Mouse (Mus musculus): ENCODE results near the gene Zhx3. TPM values are rescaled to one million over a fixed set of nuclear protein-coding genes. Genes with fewer than 3 reads are reported as not detected.

Zhx3 gene
- total RNA-seq, 2 experiments from 2014 or later, result 93.9 to 107 TPM

GRCm38 (mm10) chr2:160810802-160811201 lies 62.0 kb downstream of the Zhx3 start:
- DNase-seq (ENCODE audit: extremely low spot score in 1 of 2, low spot score in 1 of 2), result no peak

DNA sequence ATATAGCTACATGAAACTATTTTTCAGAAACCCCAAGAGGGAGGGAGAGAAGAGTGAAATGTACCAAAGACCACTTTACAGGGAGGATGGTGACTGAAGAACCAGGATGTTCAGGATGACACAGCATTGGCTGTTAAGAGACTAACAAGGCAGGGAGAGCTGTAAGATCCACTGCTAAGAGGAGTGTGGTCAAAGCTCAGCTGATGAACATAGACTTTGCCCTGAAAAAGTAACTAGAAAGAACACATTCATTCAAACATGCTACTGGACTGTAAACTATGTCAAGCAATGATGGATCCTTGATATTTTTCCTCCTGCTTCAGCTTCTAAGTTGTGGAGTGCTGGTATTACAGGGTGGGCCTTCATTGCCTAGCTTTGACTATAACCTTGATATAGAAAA lies 62.4 kb downstream of the Zhx3 start:
- no peak for DNase-seq (ENCODE audit: extremely low spot score in 1 of 2, low spot score in 1 of 2)

GRCm38 (mm10) chr2:160806091-160806521 lies 66.7 kb downstream of the Zhx3 start:
- peak in 1 of 2 experiments; percentile 30 for DNase-seq (ENCODE audit: extremely low spot score in 1 of 2, low spot score in 1 of 2)

DNA sequence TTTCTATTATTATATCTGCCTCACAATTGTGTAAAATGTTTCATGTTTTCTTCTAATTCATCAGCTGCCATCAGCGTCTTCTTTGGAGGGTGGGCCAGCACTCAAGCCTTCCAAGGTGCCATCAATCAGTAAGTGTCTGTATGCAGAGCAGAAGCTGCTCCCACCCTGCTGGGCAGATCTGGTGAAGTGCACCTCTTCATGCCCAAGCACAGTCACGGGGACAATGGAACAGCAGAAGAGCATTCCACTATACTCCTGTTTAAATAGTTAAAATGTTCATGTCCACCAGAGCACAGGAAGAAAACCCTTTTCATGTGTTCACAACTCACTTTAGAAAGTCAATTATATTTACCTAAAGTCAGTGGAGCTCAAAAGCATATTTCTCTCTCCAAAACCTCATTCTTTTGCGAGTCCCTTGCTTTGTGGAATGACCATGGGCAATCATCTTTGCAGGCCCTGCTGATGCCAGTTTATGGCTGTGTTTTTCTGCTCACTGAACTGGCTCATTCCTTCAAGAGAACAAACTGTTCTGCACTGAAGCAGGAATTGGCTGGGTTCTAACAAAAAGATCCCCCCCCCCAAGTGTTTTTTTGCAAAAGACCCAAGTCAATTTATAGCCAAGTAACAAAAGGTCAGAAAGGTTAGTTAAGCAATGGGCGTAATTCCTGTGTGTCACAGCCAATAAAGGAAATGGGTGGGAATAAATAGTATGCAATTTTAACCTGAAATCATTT lies 67.8 kb downstream of the Zhx3 start:
- DNase-seq (ENCODE audit: extremely low spot score in 1 of 2, low spot score in 1 of 2), result no peak

DNA sequence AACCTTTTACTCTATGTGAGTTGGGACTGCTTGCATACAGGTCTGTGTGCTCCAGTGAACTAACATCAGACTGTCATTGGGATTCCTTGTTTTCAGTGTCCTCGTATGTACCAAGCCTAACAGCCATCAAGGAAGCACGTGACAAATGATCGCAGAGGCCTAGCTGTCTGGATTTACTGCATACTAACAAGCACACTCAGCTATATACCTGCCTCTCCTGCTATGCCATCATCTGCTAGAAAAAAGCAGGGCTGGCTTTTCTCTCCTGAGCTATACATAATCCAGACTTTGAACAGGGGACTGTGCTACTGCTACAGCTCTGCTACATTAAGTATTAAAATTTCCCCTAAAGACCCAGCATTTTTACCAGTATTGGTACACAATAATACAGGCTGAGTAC lies 70.5 kb downstream of the Zhx3 start:
- no peak for DNase-seq (ENCODE audit: extremely low spot score in 1 of 2, low spot score in 1 of 2)

GRCm38 (mm10) chr2:160800967-160801366 lies 71.8 kb downstream of the Zhx3 start:
- no peak for DNase-seq (ENCODE audit: extremely low spot score in 1 of 2, low spot score in 1 of 2)

DNA sequence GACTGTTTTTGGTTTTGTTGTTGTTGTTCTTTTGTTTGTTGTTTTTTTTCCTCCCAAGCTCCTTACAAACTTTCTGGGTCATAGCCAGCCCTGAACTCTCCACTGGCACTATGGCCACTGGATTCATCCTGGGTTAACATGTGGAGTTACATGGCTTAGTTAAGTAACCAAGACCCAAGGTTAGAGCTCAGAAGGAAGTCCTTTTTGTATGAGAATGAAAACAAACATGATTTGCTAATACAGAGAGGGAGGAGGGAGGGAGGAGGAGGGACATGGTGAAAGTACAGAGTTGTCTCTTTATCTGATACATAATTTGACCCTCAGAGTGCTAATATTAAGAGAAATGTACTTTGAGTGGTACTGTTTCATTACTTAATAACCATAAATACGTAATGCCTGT lies 74.6 kb downstream of the Zhx3 start:
- DNase-seq (ENCODE audit: extremely low spot score in 1 of 2, low spot score in 1 of 2), result no peak

GRCm38 (mm10) chr2:160796973-160797372 lies 75.8 kb downstream of the Zhx3 start:
- DNase-seq (ENCODE audit: extremely low spot score in 1 of 2, low spot score in 1 of 2), result peak in 1 of 2 experiments; percentile 27

- no peak for DNase-seq (ENCODE audit: extremely low spot score in 1 of 2, low spot score in 1 of 2)
Measured at GRCm38 (mm10) chr2:160793117-160793516, 79.7 kb downstream of the Zhx3 start.

GRCm38 (mm10) chr2:160789741-160790140 lies 83.1 kb downstream of the Zhx3 start:
- DNase-seq (ENCODE audit: extremely low spot score in 1 of 2, low spot score in 1 of 2), result no peak

DNA sequence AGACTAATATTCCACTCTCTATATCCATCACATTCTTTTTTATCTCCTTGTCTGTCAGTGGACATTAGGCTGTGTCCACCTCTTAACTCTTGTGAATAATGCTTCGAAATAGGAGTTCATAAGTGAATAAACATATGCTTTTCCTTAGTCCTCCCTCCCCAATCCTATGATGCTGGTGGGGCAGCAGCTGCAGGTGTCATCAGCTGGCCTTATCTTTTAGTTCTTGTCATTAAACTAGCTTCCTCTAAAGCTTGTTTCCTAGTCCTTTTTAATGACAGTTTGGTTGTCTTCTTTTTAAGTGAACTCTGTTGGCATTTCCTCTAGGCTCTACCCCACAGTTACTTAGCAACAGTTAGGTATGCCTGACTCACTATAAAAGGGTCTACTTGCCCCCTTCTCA lies 83.8 kb downstream of the Zhx3 start:
- no peak for DNase-seq (ENCODE audit: extremely low spot score in 1 of 2, low spot score in 1 of 2)

GRCm38 (mm10) chr2:160786333-160786732 lies 86.5 kb downstream of the Zhx3 start:
- no peak for DNase-seq (ENCODE audit: extremely low spot score in 1 of 2, low spot score in 1 of 2)

DNA sequence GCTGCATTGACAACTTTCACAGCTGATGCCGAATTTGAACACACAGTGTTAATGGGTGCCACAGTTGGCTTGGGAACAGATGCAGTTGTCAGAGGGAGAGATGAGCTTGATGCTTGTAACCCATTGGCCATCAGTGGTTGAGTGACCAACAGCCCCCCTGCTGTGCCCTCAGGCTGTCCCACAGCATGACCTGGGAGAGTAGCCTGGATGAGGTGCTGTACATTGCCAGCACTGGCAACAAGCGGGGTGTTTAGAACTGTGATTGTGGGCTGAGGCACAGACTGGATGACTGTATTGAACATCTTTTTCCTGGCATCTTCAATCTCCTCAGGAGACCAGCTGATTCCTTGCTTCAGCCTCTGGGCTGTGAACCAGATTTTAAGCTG lies 92.0 kb downstream of the Zhx3 start:
- no peak for DNase-seq (ENCODE audit: extremely low spot score in 1 of 2, low spot score in 1 of 2)

DNA sequence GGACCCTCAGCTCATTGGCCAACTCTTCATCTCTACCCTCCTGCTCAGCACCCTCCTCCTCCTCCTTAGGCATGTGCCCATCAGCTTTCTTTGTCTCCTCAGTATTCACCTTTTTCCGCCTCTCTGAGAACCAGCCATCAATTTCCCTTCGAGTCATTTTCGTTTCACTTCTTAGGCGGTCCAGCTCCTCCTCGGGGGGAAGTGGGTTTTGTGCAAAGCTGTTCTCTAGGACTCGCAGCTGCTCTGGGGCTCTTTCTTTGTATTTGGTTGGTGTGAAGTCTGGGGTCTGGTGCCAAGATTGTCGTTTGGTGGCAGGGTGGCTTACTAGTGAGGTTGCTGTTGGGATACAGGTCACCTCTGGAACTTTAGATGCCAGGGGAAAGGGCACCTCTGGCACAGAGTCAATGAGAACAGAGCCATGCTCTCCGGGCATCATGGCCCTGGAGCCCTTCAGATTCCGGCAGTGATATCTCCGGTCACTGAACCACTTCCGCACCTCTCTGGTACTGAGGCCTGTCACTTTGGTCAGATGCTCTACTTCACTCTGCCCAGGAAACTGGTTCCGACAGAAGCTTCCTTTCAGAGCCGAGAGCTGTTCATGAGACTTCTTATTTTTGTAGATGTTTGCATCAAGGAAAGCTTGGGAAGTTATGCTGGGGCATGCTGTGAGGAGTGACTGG lies 92.5 kb downstream of the Zhx3 start:
- DNase-seq (ENCODE audit: extremely low spot score in 1 of 2, low spot score in 1 of 2), result no peak

DNA sequence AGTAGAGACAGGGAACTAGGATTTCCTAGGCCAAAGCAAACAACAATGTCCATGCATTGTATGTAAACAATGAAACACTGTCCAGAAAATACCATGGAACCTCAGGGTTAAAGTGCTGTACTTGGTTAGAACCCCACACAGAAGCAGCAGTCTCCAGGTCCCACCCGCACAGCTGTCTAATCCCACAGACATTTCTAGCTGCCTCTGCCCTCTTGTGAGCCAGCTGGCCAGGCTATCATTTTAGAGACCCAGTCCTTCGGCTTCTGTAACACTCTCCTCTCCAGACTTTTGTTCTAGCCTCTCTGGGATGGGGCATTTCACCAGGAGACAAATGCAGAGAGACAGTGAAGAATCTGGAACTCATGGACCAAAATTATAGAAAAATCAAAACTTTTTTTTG lies 94.8 kb downstream of the Zhx3 start:
- DNase-seq (ENCODE audit: extremely low spot score in 1 of 2, low spot score in 1 of 2), result no peak

DNA sequence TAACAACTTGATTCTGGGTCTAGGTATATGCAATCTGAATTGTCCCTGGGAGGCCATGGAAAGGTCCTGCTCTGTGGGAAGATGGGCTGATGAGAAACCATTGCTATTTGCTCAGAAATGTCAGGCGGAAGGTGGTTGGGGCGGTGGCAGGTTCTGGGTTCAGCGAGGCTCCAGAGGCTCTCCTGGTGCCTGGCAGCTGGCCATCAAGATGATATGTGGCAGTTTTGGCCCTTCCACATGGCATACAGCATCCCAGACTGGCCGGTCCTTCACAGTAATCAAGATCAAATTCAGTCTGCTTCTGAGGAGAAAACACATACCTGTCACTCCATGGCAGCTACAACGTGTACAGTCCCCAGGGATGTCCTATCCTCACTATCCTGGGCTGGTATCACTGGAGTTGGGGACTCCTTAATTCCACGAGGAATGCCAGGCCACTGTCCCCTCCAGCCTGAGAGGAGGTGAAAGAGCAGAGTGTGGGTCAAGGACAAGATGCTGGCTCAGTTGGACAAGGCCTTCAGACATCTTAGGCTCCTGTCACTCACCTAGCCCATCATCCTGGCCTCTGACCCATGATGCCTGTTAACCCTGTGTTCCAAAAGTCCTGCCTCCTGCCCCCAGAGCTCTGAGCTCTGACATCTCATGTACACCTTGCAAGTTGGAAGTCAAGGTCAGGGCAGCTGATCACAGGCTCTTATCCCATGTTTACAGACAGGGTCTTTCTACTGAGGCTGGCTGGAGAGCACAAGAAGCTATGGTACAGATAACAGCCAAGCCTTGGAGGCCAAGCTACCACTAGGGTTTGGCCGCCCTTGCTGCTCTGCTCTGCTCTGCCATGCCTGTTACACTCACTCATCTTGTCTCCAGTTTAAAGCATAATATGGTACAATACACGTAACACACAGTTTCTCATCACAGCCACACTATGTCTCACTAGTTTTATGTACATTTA lies 101.2 kb downstream of the Zhx3 start:
- DNase-seq (ENCODE audit: extremely low spot score in 1 of 2, low spot score in 1 of 2), result no peak

DNA sequence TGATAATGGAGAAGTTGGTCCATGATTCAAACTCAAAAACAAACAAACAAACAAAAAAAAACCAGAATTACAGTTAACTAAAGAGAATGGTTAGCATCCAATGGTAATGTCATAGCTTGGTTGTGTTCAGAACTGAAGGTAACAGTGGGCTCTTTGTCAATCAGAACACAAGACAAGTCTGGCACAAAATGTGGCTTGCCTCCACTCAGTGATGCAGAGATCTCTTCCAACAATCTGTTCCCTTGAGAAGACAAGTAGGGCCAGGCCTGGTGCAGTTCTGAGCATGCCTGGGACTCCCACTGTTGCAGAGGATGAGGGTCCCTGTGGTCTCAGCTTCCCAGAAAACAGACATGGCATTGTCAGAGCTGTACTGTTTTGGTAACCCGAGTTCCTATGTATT lies 101.9 kb downstream of the Zhx3 start:
- DNase-seq (ENCODE audit: extremely low spot score in 1 of 2, low spot score in 1 of 2), result no peak

DNA sequence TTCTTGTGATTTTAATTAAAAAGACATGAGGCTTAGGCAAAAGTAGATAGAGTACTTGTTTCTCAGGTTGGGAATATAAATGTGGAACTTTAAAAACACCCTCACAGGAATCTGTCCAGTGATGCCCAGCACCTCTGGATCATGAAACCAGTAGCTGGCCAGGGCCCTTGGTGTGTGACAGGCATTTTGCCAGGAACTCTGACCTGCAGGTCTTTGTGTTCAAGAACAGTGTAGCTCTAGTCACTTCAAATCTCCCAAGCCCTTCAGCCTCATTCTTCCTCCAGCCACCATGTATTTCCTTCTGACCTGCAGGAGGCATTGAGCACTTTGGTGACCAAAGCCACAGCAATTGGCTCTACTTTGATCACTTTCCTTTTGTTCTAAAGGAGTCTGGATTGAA lies 102.4 kb downstream of the Zhx3 start:
- no peak for DNase-seq (ENCODE audit: extremely low spot score in 1 of 2, low spot score in 1 of 2)

DNA sequence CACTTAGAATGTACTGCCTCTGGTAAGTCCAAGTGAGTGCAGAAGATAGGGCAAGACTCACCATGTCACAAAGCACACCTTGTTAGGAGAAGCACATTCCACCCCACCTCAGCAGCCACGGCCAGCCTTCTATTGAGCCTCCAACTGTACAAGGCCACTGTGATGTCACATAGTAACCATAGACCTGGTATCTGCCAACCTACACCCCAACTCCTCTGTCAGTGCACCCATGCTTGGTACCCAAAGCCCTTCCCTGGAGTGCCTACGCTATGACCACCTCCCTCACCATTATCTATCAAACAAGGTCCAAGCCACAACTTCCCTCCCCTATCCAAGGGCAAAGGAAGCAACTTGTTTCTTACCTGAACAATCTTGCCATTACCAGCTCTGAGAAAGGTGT lies 103.8 kb downstream of the Zhx3 start:
- DNase-seq (ENCODE audit: extremely low spot score in 1 of 2, low spot score in 1 of 2), result no peak

GRCm38 (mm10) chr2:160768097-160768695 lies 104.6 kb downstream of the Zhx3 start:
- DNase-seq (ENCODE audit: extremely low spot score in 1 of 2, low spot score in 1 of 2), result no peak

DNA sequence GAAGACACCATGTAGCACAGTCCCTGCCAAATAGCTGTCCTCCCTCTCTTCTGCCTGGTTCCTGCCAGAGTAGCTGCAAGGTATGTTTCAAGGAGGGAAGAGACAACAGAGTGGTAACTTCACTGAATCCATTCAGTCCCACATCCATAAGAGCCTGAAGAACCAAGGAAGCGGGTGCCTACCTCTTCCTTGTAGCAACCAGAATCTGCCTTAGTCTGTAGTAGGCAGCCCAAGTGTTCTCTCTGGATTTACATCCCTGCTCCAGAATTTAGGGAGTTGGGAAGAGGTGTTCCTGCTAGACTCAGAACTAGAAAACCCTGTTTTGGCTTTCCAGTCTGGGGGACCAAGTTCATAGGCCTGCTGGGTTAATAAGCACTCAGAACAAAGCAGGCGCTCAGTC lies 105.6 kb downstream of the Zhx3 start:
- no peak for DNase-seq (ENCODE audit: extremely low spot score in 1 of 2, low spot score in 1 of 2)

All from layer of hippocampus, postnatal 25 days (tissue).